25 mouse cellular contexts compared by ENCODE assay signal in the genomic region with DNA sequence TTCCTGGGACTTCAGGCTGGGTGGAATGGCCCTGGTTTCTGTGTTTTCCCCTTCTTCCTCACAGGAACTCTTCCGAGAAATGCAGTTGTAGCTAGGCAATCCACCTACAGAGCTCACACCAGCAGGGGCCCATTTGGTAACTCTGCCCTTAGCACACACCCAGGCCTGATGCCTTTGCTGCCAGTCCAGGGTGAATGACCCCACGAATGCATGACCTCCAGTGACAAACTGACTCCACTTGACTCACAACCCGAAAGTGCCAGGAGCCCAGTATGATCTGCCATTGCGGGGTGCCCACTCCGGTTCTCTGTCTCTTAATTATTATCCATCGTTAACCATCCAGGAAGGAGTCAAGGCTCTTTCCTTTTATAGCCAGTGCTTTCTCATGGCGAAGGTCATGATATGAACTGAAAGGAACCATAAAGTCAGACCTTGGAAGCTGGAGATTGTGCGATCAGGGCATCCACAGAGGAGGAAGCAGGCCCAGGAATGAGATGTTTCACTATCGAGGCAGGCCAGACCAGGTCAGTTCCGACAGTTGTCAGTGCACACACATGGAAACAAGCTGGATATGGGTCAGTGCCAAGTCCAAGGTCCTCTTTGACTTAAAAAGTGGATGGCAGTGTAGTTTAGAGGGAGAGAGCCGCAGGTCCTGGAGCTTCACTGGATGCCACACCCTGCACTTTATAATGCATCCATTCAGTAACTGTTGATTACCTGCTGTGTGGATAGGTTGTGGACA. TPM values are rescaled to one million over a fixed set of nuclear protein-coding genes. Genes with fewer than 3 reads are reported as not detected.
DNase-seq lines count a peak whose midpoint lies in the region; ATAC-seq and TF ChIP-seq lines count a peak whose summit lies in the region.
"Had no signal": no experiment of that assay in that cellular context is flagged by ENCODE, and none has a peak within 500 bp of the region (broad histone marks: within the 10 kb centered on the region; RNA-seq: fewer than 3 reads in every experiment).

A gene (minus strand): TSS at position 196 of the 742 bp plus-strand sequence.

- H3K4me3 ChIP-seq in megakaryocyte, embryonic 14.5 days (replicated peaks): peak within 1 kb of the TSS; percentile 38
- H3K4me3 ChIP-seq in intestine, embryonic 16.5 days (ENCODE audit: low read length): peak within 1 kb of the TSS; percentile 39
- no peak within 1 kb of the TSS; the same call in 1 of the 2 replicates for H3K4me3 ChIP-seq in kidney, postnatal 0 days (replicated peaks; ENCODE audit: low read depth, low read length)
- no peak within 1 kb of the TSS for H3K4me3 ChIP-seq in heart, adult 2 months
- H3K4me3 ChIP-seq: embryonic facial prominence, embryonic 10.5 days; erythroblast, embryonic 14.5 days; forebrain, embryonic 15.5 days; heart, embryonic 15.5 days; hindbrain, embryonic 10.5 days; limb, embryonic 15.5 days; midbrain, embryonic 13.5 days; myocyte had no signal

- no peaks in the 10 kb centered on the region for H3K9me3 ChIP-seq in megakaryocyte, embryonic 14.5 days
- H3K9me3 ChIP-seq in intestine, embryonic 16.5 days (ENCODE audit: control insufficient read depth, low read length): no peaks in the 10 kb centered on the region
- H3K9me3 ChIP-seq in kidney, postnatal 0 days (replicated peaks; ENCODE audit: low read length): no peaks in the 10 kb centered on the region
- H3K9me3 ChIP-seq: embryonic facial prominence, embryonic 10.5 days; forebrain, embryonic 15.5 days; heart, embryonic 15.5 days; hindbrain, embryonic 10.5 days; limb, embryonic 15.5 days; midbrain, embryonic 13.5 days had no signal

- H3K9ac ChIP-seq in intestine, embryonic 16.5 days (ENCODE audit: low read depth, low read length): peak within 1 kb of the TSS; percentile 60; the same call in 1 of the 2 replicates
- no peak within 1 kb of the TSS for H3K9ac ChIP-seq in kidney, postnatal 0 days (ENCODE audit: low read depth, low read length)
- H3K9ac ChIP-seq in heart, adult 2 months (ENCODE audit: low read depth, low read length): no peak within 1 kb of the TSS
- H3K9ac ChIP-seq: forebrain, embryonic 15.5 days; heart, embryonic 15.5 days; limb, embryonic 15.5 days; lung, embryonic 14.5 days; midbrain, embryonic 13.5 days had no signal

- peak within 1 kb of the TSS; percentile 94 for H3K27ac ChIP-seq in intestine, embryonic 16.5 days (ENCODE audit: low read length)
- peak within 1 kb of the TSS; percentile 52 for H3K27ac ChIP-seq in kidney, postnatal 0 days
- H3K27ac ChIP-seq in heart, adult 2 months: no peak within 1 kb of the TSS
- H3K27ac ChIP-seq: embryonic facial prominence, embryonic 10.5 days; forebrain, embryonic 15.5 days; heart, embryonic 15.5 days; hindbrain, embryonic 10.5 days; limb, embryonic 15.5 days; macrophage; midbrain, embryonic 13.5 days had no signal

- ATAC-seq in megakaryocyte, adult 5-6 weeks (ENCODE audit: poor library complexity, severe bottlenecking): no peak
- peak; percentile 82 for ATAC-seq in intestine, embryonic 16.5 days
- peak; percentile 59 for ATAC-seq in kidney, postnatal 0 days (replicated peaks; ENCODE audit: low FRiP score, low read depth)
- ATAC-seq: activated CD4-positive, CD25-positive, alpha-beta regulatory T cell, adult 4 months; forebrain, embryonic 15.5 days; midbrain, embryonic 13.5 days; Patski had no signal

- TF ChIP-seq EP300 in heart, adult 2 months (IDR thresholded peaks at IDR 0.05; ENCODE audit: insufficient read depth, low read depth, low read length): no peak

- peaks cover 18% of the 10 kb centered on the region for H3K4me1 ChIP-seq in megakaryocyte, embryonic 14.5 days
- peaks cover 4% of the 10 kb centered on the region; the same call in 1 of the 2 replicates for H3K4me1 ChIP-seq in intestine, embryonic 16.5 days (ENCODE audit: control insufficient read depth, insufficient read depth, low read length)
- no peaks in the 10 kb centered on the region for H3K4me1 ChIP-seq in kidney, postnatal 0 days (replicated peaks; ENCODE audit: insufficient read depth, low read length)
- H3K4me1 ChIP-seq in heart, adult 2 months (ENCODE audit: control insufficient read depth, insufficient read depth, low read length): no peaks in the 10 kb centered on the region
- H3K4me1 ChIP-seq: forebrain, embryonic 15.5 days; heart, embryonic 15.5 days; limb, embryonic 15.5 days; midbrain, embryonic 13.5 days had no signal

- TF ChIP-seq POLR2A in heart, adult 2 months (IDR thresholded peaks at IDR 0.05; ENCODE audit: insufficient read depth, low read depth, low read length): no peak

- TF ChIP-seq CTCF in kidney, postnatal 0 days (IDR thresholded peaks at IDR 0.05; ENCODE audit: low read depth): no peak
- TF ChIP-seq CTCF in heart, adult 2 months (IDR thresholded peaks at IDR 0.05): no peak

- intact Hi-C loops in heart, adult 2 months (cut with DNase I): no loop called here

- H3K27me3 ChIP-seq in megakaryocyte, embryonic 14.5 days (replicated peaks): peaks cover 11% of the 10 kb centered on the region
- H3K27me3 ChIP-seq in intestine, embryonic 16.5 days (replicated peaks; ENCODE audit: control insufficient read depth, insufficient read depth, low read length): no peaks in the 10 kb centered on the region
- H3K27me3 ChIP-seq in kidney, postnatal 0 days (ENCODE audit: insufficient read depth, low read length): no peaks in the 10 kb centered on the region
- H3K27me3 ChIP-seq in heart, adult 2 months (ENCODE audit: control insufficient read depth, insufficient read depth, low read length): no peaks in the 10 kb centered on the region
- H3K27me3 ChIP-seq: forebrain, embryonic 15.5 days; heart, embryonic 15.5 days; limb, embryonic 15.5 days; midbrain, embryonic 13.5 days; Patski had no signal

- WGBS in intestine, embryonic 16.5 days: 59% methylated on average over 11 of the region's 11 CpGs
- 67% methylated on average over 11 of the region's 11 CpGs for WGBS in kidney, postnatal 0 days
- 79% methylated on average over 11 of the region's 11 CpGs for WGBS in heart, adult 2 months

- peak within 1 kb of the TSS; percentile 38 for H3K4me2 ChIP-seq in intestine, embryonic 16.5 days (ENCODE audit: low read depth, low read length)
- peak within 1 kb of the TSS; percentile 18; the same call in 1 of the 2 replicates for H3K4me2 ChIP-seq in kidney, postnatal 0 days (ENCODE audit: low read length)
- H3K4me2 ChIP-seq: forebrain, embryonic 15.5 days; heart, embryonic 15.5 days; limb, embryonic 15.5 days; lung, embryonic 14.5 days; midbrain, embryonic 13.5 days had no signal

- no peaks in the 10 kb centered on the region for H3K36me3 ChIP-seq in megakaryocyte, embryonic 14.5 days (replicated peaks; ENCODE audit: low read length)
- no peaks in the 10 kb centered on the region for H3K36me3 ChIP-seq in intestine, embryonic 16.5 days (ENCODE audit: control insufficient read depth, insufficient read depth, low read length)
- H3K36me3 ChIP-seq in kidney, postnatal 0 days (ENCODE audit: insufficient read depth, low read length): no peaks in the 10 kb centered on the region
- no peaks in the 10 kb centered on the region for H3K36me3 ChIP-seq in heart, adult 2 months (ENCODE audit: control insufficient read depth, insufficient read depth, low read length)
- H3K36me3 ChIP-seq: embryonic facial prominence, embryonic 10.5 days; forebrain, embryonic 15.5 days; heart, embryonic 15.5 days; hindbrain, embryonic 10.5 days; limb, embryonic 15.5 days; midbrain, embryonic 13.5 days had no signal

- no peak for DNase-seq in kidney, postnatal 0 days (ENCODE audit: low spot score)
- no peak for DNase-seq in yolk sac, embryonic 10.5 days (ENCODE audit: low spot score)
- DNase-seq in heart, adult 2 months: no peak
- no peak for DNase-seq in left cerebral cortex, adult 11 months (ENCODE audit: low spot score)
- DNase-seq: cerebellum, adult 18-20 months; heart, adult 18-20 months; lung, embryonic 14.5 days; thymus, postnatal 4 days had no signal

- H3K79me2 ChIP-seq in heart, adult 2 months (replicated peaks; ENCODE audit: control insufficient read depth, insufficient read depth, low read length): no peaks in the 10 kb centered on the region

RNA-seq across cellular contexts. Expression of the gene that starts here (rescaled TPM):
- not detected in 2 replicates for polyA plus RNA-seq in megakaryocyte, embryonic 14.5 days (2012; ENCODE audit: insufficient read depth, low replicate concordance)
- not detected in 2 replicates for total RNA-seq in megakaryocyte, adult 5-6 weeks (2015)
- total RNA-seq in megakaryocyte, adult 5-6 weeks (2017): not detected in 2 replicates
- 16.4 and 26.4 TPM in 2 replicates for polyA plus RNA-seq in intestine, embryonic 16.5 days (2015; fragmentation: Nextera tagmentation; extraction: Ambion mirVana)
- polyA plus RNA-seq in kidney, postnatal 0 days (2015; fragmentation: Nextera tagmentation; extraction: Ambion mirVana): 33.4 and 36.0 TPM in 2 replicates
- total RNA-seq in heart, adult 2 months (2021): not detected
- not detected in 2 replicates for polyA plus RNA-seq in heart, adult 2 months (2012; rRNA removed)
- total RNA-seq: gastrocnemius, adult 18-20 months; heart, adult 18-20 months; layer of hippocampus, postnatal 14 days; left cerebral cortex, postnatal 25 days had no signal
- polyA plus RNA-seq: activated CD4-positive, CD25-positive, alpha-beta regulatory T cell, adult 4 months; embryonic facial prominence, embryonic 10.5 days; erythroblast, embryonic 14.5 days; forebrain, embryonic 15.5 days; heart, embryonic 15.5 days; hindbrain, embryonic 10.5 days; limb, embryonic 15.5 days; lung, embryonic 14.5 days; macrophage; midbrain, embryonic 13.5 days; myocyte had no signal

Comparison
In these comparisons a context has a peak if more than half of its experiments do, and no peak if none do; other contexts are left out.
1. RNA of the gene that starts here (polyA plus RNA-seq): 33.4 to 36.0 TPM in kidney, postnatal 0 days and 16.4 to 26.4 TPM in intestine, embryonic 16.5 days; not detected in megakaryocyte, embryonic 14.5 days and not detected in heart, adult 2 months; every median in the first group is over 10 times any median in the second.
2. H3K4me3 ChIP-seq: peak in megakaryocyte, embryonic 14.5 days (single experiment) and intestine, embryonic 16.5 days (single experiment); none in kidney, postnatal 0 days (single experiment) and heart, adult 2 months (single experiment).